Mouse (Mus musculus): ENCODE measurements around the gene Siah3. TPM values are rescaled to one million over a fixed set of nuclear protein-coding genes. Genes with fewer than 3 reads are reported as not detected.

Siah3 gene
- polyA plus RNA-seq, 1 experiment, result not detected

DNA sequence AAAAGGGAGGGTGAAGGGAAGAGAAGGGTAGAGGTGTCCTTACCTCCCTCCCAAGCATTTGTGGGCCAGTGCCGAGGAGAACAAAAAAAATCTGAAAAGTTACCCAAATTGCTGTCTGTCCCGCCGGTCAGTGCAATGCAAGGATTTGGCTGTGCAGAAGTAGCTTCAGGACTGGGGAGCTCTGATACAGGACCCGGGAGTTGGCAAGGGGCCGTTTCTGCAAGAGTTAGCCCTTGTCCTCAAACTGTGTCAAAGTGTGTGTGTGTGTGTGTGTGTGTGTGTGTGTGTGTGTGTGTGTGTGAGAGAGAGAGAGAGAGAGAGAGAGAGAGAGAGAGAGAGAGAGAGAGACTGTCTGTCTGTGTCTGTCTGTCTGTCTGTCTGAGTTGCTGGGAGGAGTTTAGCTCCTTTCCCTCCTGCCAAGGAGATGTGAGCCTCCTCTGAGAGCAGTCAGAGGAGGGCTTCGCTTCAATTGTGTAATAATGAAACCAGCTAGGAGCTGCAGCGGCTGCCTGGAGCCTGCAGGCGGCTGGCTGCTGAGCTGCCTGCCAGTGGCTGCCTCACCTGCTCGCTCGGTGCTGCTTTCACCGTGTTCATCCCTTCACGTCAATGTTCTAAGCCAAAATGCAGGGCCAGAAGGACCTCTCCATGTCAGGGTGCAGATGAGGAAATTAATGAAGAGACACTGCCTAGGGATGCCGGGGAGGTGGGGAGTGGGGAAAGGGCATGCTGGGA is 873 bp downstream of the Siah3 start:
- Histone ChIP-seq H3K4me3 (no peak overlapping the region), H3K4me2 (ENCODE audit: low read depth) (no peak overlapping the region), H3K79me2 (ENCODE audit: control insufficient read depth, insufficient read depth) (no peaks in the 10 kb centered on the region), H3ac (ENCODE audit: control insufficient read depth, insufficient read length) (no peak overlapping the region), H3K36me3 (ENCODE audit: control insufficient read depth, insufficient read depth) (no peaks in the 10 kb centered on the region), H3K27me3 (ENCODE audit: control insufficient read depth, insufficient read depth, insufficient read length) (peaks cover 36% of the 10 kb centered on the region)
- no peak for TF ChIP-seq E2F4 (IDR thresholded peaks at IDR 0.05; ENCODE audit: insufficient read depth)
- TF ChIP-seq POLR2AphosphoS2 (IDR thresholded peaks at IDR 0.05; ENCODE audit: insufficient read length, low read depth), result no peak
- no peak for TF ChIP-seq TCF3 (IDR thresholded peaks at IDR 0.05; ENCODE audit: insufficient read length, low read depth)
- TF ChIP-seq REST (IDR thresholded peaks at IDR 0.05; ENCODE audit: insufficient read depth, insufficient read length), result no peak
- TF ChIP-seq MAX (IDR thresholded peaks at IDR 0.05; ENCODE audit: low read depth), result no peak
- TF ChIP-seq MYOG (IDR thresholded peaks at IDR 0.05; ENCODE audit: control insufficient read depth in 1 of 3, insufficient read depth in 1 of 3, insufficient read length in 2 of 3, low read depth in 2 of 3), result no peak
- TF ChIP-seq POLR2A (IDR thresholded peaks at IDR 0.05; ENCODE audit: insufficient read length, low read depth), result no peak
- TF ChIP-seq TCF12 (IDR thresholded peaks at IDR 0.05; ENCODE audit: insufficient read depth, poor library complexity, severe bottlenecking), result no peak
- TF ChIP-seq SRF (IDR thresholded peaks at IDR 0.05; ENCODE audit: control insufficient read depth, insufficient read length, low read depth), result no peak
- TF ChIP-seq USF1 (IDR thresholded peaks at IDR 0.05; ENCODE audit: low read depth), result no peak
- TF ChIP-seq CEBPB (IDR thresholded peaks at IDR 0.05; ENCODE audit: insufficient read depth, poor library complexity, severe bottlenecking), result no peak
- no peak for TF ChIP-seq MYOD1 (IDR thresholded peaks at IDR 0.05; ENCODE audit: control insufficient read depth in 1 of 3, insufficient read length in 2 of 3, low read depth in 2 of 3)

DNA sequence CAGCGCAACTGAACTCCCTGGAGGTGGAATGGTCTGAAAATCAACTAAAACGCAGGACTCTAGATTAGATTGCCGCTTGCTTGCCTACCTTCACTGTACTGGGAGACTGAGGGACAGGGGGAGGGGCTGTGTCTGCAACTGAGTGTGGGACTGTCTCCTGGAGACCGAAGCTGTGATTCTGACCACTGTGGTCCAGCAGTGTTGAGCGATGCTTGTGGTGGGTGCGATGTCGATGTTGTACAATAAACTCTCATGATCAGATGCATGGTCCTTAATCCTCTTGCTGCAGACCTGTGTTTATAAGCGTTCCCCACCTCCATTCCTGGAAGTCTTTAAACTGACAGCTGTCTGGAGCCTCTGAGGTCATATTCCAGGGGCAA is 1.4 kb downstream of the Siah3 start:
- Histone ChIP-seq H3K79me2 (ENCODE audit: control insufficient read depth, insufficient read depth) (no peaks in the 10 kb centered on the region), H3K27me3 (ENCODE audit: control insufficient read depth, insufficient read depth, insufficient read length) (peaks cover 36% of the 10 kb centered on the region), H3ac (ENCODE audit: control insufficient read depth, insufficient read length) (no peak overlapping the region), H3K36me3 (ENCODE audit: control insufficient read depth, insufficient read depth) (no peaks in the 10 kb centered on the region), H3K4me3 (no peak overlapping the region), H3K4me2 (ENCODE audit: low read depth) (no peak overlapping the region)
- TF ChIP-seq MAX (IDR thresholded peaks at IDR 0.05; ENCODE audit: low read depth) (no peak), TCF3 (IDR thresholded peaks at IDR 0.05; ENCODE audit: insufficient read length, low read depth) (no peak), REST (IDR thresholded peaks at IDR 0.05; ENCODE audit: insufficient read depth, insufficient read length) (no peak), POLR2A (IDR thresholded peaks at IDR 0.05; ENCODE audit: insufficient read length, low read depth) (no peak), USF1 (IDR thresholded peaks at IDR 0.05; ENCODE audit: low read depth) (no peak), E2F4 (IDR thresholded peaks at IDR 0.05; ENCODE audit: insufficient read depth) (no peak), MYOD1 (IDR thresholded peaks at IDR 0.05; ENCODE audit: control insufficient read depth in 1 of 3, insufficient read length in 2 of 3, low read depth in 2 of 3) (no peak), CEBPB (IDR thresholded peaks at IDR 0.05; ENCODE audit: insufficient read depth, poor library complexity, severe bottlenecking) (no peak), POLR2AphosphoS2 (IDR thresholded peaks at IDR 0.05; ENCODE audit: insufficient read length, low read depth) (no peak)

DNA sequence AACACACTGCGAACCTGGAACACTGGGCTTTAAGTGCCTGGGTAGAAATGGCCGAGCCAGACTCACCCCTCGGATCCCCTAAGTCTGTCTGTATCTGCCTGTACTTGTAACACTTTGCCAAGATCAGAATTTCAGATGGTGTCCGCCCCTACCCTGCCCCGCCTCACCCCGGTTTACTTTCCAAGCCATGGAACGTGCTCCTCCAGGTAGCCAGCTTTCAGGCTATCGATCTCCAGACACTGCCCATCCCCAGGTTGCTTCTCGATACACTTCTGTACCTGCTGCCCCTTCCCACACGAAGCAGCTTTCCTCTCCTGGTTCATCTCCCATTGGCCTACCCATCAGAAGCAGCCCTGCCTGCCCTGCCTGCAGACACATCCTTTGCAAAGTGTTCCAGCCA is 3.6 kb downstream of the Siah3 start:
- H3ac ChIP-seq (ENCODE audit: control insufficient read depth, insufficient read length), result no peak overlapping the region
- peaks cover 36% of the 10 kb centered on the region for H3K27me3 ChIP-seq (ENCODE audit: control insufficient read depth, insufficient read depth, insufficient read length)
- TF ChIP-seq TCF3 (IDR thresholded peaks at IDR 0.05; ENCODE audit: insufficient read length, low read depth) (no peak), POLR2AphosphoS2 (IDR thresholded peaks at IDR 0.05; ENCODE audit: insufficient read length, low read depth) (no peak), MAX (IDR thresholded peaks at IDR 0.05; ENCODE audit: low read depth) (no peak), POLR2A (IDR thresholded peaks at IDR 0.05; ENCODE audit: insufficient read length, low read depth) (no peak), MYOG (IDR thresholded peaks at IDR 0.05; ENCODE audit: control insufficient read depth in 1 of 3, insufficient read depth in 1 of 3, insufficient read length in 2 of 3, low read depth in 2 of 3) (no peak), E2F4 (IDR thresholded peaks at IDR 0.05; ENCODE audit: insufficient read depth) (no peak), MYOD1 (IDR thresholded peaks at IDR 0.05; ENCODE audit: control insufficient read depth in 1 of 3, insufficient read length in 2 of 3, low read depth in 2 of 3) (no peak), CEBPB (IDR thresholded peaks at IDR 0.05; ENCODE audit: insufficient read depth, poor library complexity, severe bottlenecking) (no peak), SRF (IDR thresholded peaks at IDR 0.05; ENCODE audit: control insufficient read depth, insufficient read length, low read depth) (no peak), USF1 (IDR thresholded peaks at IDR 0.05; ENCODE audit: low read depth) (no peak)
- no peak overlapping the region for H3K4me2 ChIP-seq (ENCODE audit: low read depth)
- H3K79me2 ChIP-seq (ENCODE audit: control insufficient read depth, insufficient read depth), result no peaks in the 10 kb centered on the region
- no peak overlapping the region for H3K4me3 ChIP-seq
- no peaks in the 10 kb centered on the region for H3K36me3 ChIP-seq (ENCODE audit: control insufficient read depth, insufficient read depth)

DNA sequence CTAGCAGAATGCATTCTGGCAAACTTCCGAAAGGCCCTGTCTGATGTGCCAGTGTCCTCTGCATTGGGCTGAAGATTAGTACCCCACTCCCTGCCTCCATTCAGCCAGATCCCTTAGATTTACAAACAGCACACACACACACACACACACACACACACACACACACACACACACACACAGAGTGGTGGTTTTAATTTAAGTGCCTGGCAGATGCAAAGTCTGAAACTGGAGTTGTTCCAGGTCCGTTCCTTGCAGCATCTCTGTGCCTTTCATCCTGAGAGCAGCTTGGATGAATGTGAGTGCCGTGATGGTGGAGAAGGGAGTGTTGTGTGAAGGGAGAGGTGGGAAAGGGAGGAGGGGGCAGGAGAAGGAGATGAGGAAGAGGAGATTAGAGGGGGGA is 4.2 kb downstream of the Siah3 start:
- Histone ChIP-seq H3K4me2 (ENCODE audit: low read depth) (no peak overlapping the region), H3K27me3 (ENCODE audit: control insufficient read depth, insufficient read depth, insufficient read length) (peaks cover 36% of the 10 kb centered on the region), H3K36me3 (ENCODE audit: control insufficient read depth, insufficient read depth) (no peaks in the 10 kb centered on the region), H3K79me2 (ENCODE audit: control insufficient read depth, insufficient read depth) (no peaks in the 10 kb centered on the region), H3K4me3 (no peak overlapping the region), H3ac (ENCODE audit: control insufficient read depth, insufficient read length) (no peak overlapping the region)
- TF ChIP-seq E2F4 (IDR thresholded peaks at IDR 0.05; ENCODE audit: insufficient read depth) (no peak), SRF (IDR thresholded peaks at IDR 0.05; ENCODE audit: control insufficient read depth, insufficient read length, low read depth) (no peak), MYOD1 (IDR thresholded peaks at IDR 0.05; ENCODE audit: control insufficient read depth in 1 of 3, insufficient read length in 2 of 3, low read depth in 2 of 3) (no peak), POLR2A (IDR thresholded peaks at IDR 0.05; ENCODE audit: insufficient read length, low read depth) (no peak), MYOG (IDR thresholded peaks at IDR 0.05; ENCODE audit: control insufficient read depth in 1 of 3, insufficient read depth in 1 of 3, insufficient read length in 2 of 3, low read depth in 2 of 3) (no peak), REST (IDR thresholded peaks at IDR 0.05; ENCODE audit: insufficient read depth, insufficient read length) (no peak), POLR2AphosphoS2 (IDR thresholded peaks at IDR 0.05; ENCODE audit: insufficient read length, low read depth) (no peak), MAX (IDR thresholded peaks at IDR 0.05; ENCODE audit: low read depth) (no peak), TCF3 (IDR thresholded peaks at IDR 0.05; ENCODE audit: insufficient read length, low read depth) (no peak), USF1 (IDR thresholded peaks at IDR 0.05; ENCODE audit: low read depth) (no peak), CEBPB (IDR thresholded peaks at IDR 0.05; ENCODE audit: insufficient read depth, poor library complexity, severe bottlenecking) (no peak), TCF12 (IDR thresholded peaks at IDR 0.05; ENCODE audit: insufficient read depth, poor library complexity, severe bottlenecking) (no peak)

Data from myocyte (in vitro differentiated cells).